In genomic region chr13:97197932-97198562, GRCm38 (mm10) we compare ENCODE assay signal across 8 mouse cellular contexts. TPM values are rescaled to one million over a fixed set of nuclear protein-coding genes. Genes with fewer than 3 reads are reported as not detected.
A peak's percentile ranks its signal among the peaks of the same experiment; 100 is the strongest.
DNase-seq lines count a peak whose midpoint lies in the region; ATAC-seq lines count a peak whose summit lies in the region.

Gene Hexb (minus strand): TSS chr13:97198357.

- peak; percentile 88 to 90 for DNase-seq in adrenal gland, adult 18-20 months (ENCODE audit: low spot score in 2 of 2)
- DNase-seq in embryo, embryonic 10.5 days (ENCODE audit: low spot score): peak; percentile 92
- peak; percentile 95 for DNase-seq in gastrocnemius, postnatal 14 days
- DNase-seq in left cerebral cortex, postnatal 14 days (ENCODE audit: low spot score in 2 of 2): peak; percentile 82 to 86
- peak; percentile 83 for DNase-seq in right cerebral cortex, postnatal 14 days
- DNase-seq in urinary bladder, postnatal 25 days (ENCODE audit: low spot score): peak; percentile 86

- ATAC-seq in inflammation-experienced regulatory T-cells, adult 6 months: peak; percentile 98
- ATAC-seq in megakaryocyte-erythroid progenitor cell, adult 5-6 weeks (replicated peaks; ENCODE audit: low FRiP score, low TSS enrichment, poor library complexity, severe bottlenecking): peak; percentile 99

- intact Hi-C loops in gastrocnemius, postnatal 14 days (cut with DNase I; ENCODE audit: low total_unique reads): no loop called here
- intact Hi-C loops in left cerebral cortex, postnatal 14 days (cut with DNase I): no loop called here

RNA-seq across cellular contexts. Expression of gene Hexb, which starts in this region (rescaled TPM):
- total RNA-seq in adrenal gland, adult 18-20 months (2021): 10 to 100 TPM; 40.3 to 48.1 TPM
- total RNA-seq in gastrocnemius, postnatal 14 days (2021): 10 to 100 TPM; 12.8 to 13.0 TPM
- 100 to 1,000 TPM in 1 of 3 experiments, 10 to 100 TPM in 2; 58.3 to 103 (median 64.1) TPM for polyA plus RNA-seq in inflammation-experienced regulatory T-cells, adult 6 months (2017; shearing (Covaris generic))
- total RNA-seq in left cerebral cortex, postnatal 14 days (2021): 100 to 1,000 TPM; 104 to 107 TPM
- total RNA-seq in megakaryocyte-erythroid progenitor cell, adult 5-6 weeks (2014; fragmentation: Nextera tagmentation): 4.1 and 10.7 TPM in 2 replicates
- 6.2 and 9.4 TPM in 2 replicates for total RNA-seq in megakaryocyte-erythroid progenitor cell, adult 5-6 weeks (2017)

Comparison
In these comparisons a context has a peak if more than half of its experiments do, and no peak if none do; other contexts are left out.
1. Peak in every context shown above with its lines: DNase-seq and ATAC-seq.